Mouse (Mus musculus) lung, embryonic 14.5 days (tissue): ENCODE data around the gene Gpld1. TPM values are rescaled to one million over a fixed set of nuclear protein-coding genes. Genes with fewer than 3 reads are reported as not detected.

Experiments
- ATAC-seq: fragments of 200-750 bp; cut with Nextera tagmentation; 2 replicates; pipeline ENCODE4 v1.8.0; 2017; ENCODE audit warnings: mild to moderate bottlenecking, moderate TSS enrichment, moderate library complexity; ENCODE audit not compliant: insufficient read depth
- DNase-seq: peaks from one replicate; pipeline ENCODE4 v3.0.0-alpha.2; 2015
- H3K27ac ChIP-seq: fragments of 300-500 bp; sonication (generic); 2 replicates; pipeline ENCODE4 v1.5.1; 2014; ENCODE audit warnings: low read depth, mild to moderate bottlenecking, moderate library complexity
- H3K27me3 ChIP-seq: fragments of 300-500 bp; sonication (generic); 2 replicates; pipeline ENCODE4 v1.6.1; 2014; ENCODE audit warnings: low read length, control low read depth; ENCODE audit not compliant: insufficient read depth
- H3K36me3 ChIP-seq: fragments of 300-500 bp; sonication (generic); 2 replicates; pipeline ENCODE4 v1.6.1; 2014; ENCODE audit warnings: control low read depth; ENCODE audit not compliant: insufficient read depth
- H3K4me1 ChIP-seq: fragments of 300-500 bp; sonication (generic); 2 replicates; pipeline ENCODE4 v1.6.1; 2014; ENCODE audit warnings: antibody characterized with exemption, control low read depth; ENCODE audit not compliant: insufficient read depth
- H3K4me2 ChIP-seq: fragments of 300-500 bp; sonication (generic); 2 replicates; pipeline ENCODE4 v1.6.1; 2014; ENCODE audit warnings: mild to moderate bottlenecking
- H3K4me3 ChIP-seq: fragments of 300-500 bp; sonication (generic); 2 replicates; pipeline ENCODE4 v1.5.1; 2014; ENCODE audit warnings: low read depth, low read length
- H3K9ac ChIP-seq: fragments of 300-500 bp; sonication (generic); 2 replicates; pipeline ENCODE4 v1.6.1; 2014
- H3K9me3 ChIP-seq: fragments of 300-500 bp; sonication (generic); 2 replicates; pipeline ENCODE4 v1.6.1; 2016; ENCODE audit warnings: low read depth, low read length, control low read depth
- CTCF ChIP-seq: IDR thresholded peaks from 2 replicates; pipeline ENCODE4 v1.5.1; 2016; ENCODE audit warnings: antibody characterized with exemption, low read depth
- WGBS: fragments of 180-500 bp; shearing (Covaris S2); extraction: QIAGEN DNeasy Blood & Tissue Kit; methylation state at CpG from one replicate; pipeline ENCODE4 v1.1.7; 2014; 5-methylcytosine and 5-hydroxymethylcytosine counted together
- polyA plus RNA-seq: library from polyadenylated mRNA; unstranded; fragments of >200 nt; fragmentation: Nextera tagmentation; extraction: Ambion mirVana; gene quantifications from 2 replicates; pipeline ENCODE4 v1.2.1, GENCODE M21; 2014

Gene Gpld1
- polyA plus RNA-seq, 1 experiment from 2014 or later, result 1.6 TPM

DNA sequence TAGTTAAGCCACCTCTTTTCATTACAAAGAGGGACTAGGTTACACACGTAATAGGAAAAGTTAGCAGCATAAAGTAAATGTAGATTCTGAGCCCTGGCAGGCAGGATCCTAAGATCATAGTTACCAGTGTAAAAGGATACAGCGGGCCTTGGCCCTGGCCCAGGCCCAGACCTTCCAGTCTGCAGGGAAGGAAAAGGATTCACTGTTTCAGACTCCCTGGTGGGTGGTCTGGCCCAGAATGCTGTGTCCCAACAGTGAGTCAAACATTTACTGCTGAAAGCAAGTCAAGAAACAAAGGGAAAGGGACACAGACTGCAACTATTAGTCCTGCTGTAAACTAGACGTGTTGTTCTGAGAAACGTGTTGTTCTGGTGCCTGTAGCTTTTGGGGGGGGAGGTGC lies 2.6 kb downstream of the Gpld1 start:
- no peak overlapping the region for H3K4me2 ChIP-seq
- ATAC-seq, result peak; percentile 94
- peak; percentile 88 for DNase-seq
- no peaks in the 10 kb centered on the region for H3K36me3 ChIP-seq
- H3K9me3 ChIP-seq, result no peaks in the 10 kb centered on the region
- no peak for TF ChIP-seq CTCF
- no peak overlapping the region for H3K9ac ChIP-seq
- peak overlapping the region; percentile 61 for H3K27ac ChIP-seq
- no peaks in the 10 kb centered on the region for H3K27me3 ChIP-seq
- H3K4me3 ChIP-seq, result no peak overlapping the region
- H3K4me1 ChIP-seq, result no peaks in the 10 kb centered on the region; the same call in 1 of the 2 replicates
- WGBS, result 11% methylated on average over 4 of the region's 4 CpGs

- no peak for TF ChIP-seq CTCF
- H3K27ac ChIP-seq, result no peak overlapping the region
- H3K4me1 ChIP-seq, result no peaks in the 10 kb centered on the region; the same call in 1 of the 2 replicates
- H3K9me3 ChIP-seq, result no peaks in the 10 kb centered on the region
- no peak overlapping the region for H3K4me2 ChIP-seq
- no peak overlapping the region for H3K4me3 ChIP-seq
- H3K36me3 ChIP-seq, result no peaks in the 10 kb centered on the region
- DNase-seq, result no peak
- no peaks in the 10 kb centered on the region for H3K27me3 ChIP-seq
- no peak for ATAC-seq
- 58% methylated on average over 5 of the region's 5 CpGs for WGBS
- H3K9ac ChIP-seq, result no peak overlapping the region
Observed at GRCm38 (mm10) chr13:24947158-24947557, 4.2 kb downstream of the Gpld1 start.

- Histone ChIP-seq H3K27me3 (no peaks in the 10 kb centered on the region), H3K36me3 (no peaks in the 10 kb centered on the region), H3K9me3 (no peaks in the 10 kb centered on the region), H3K9ac (no peak overlapping the region), H3K4me3 (no peak overlapping the region), H3K4me2 (no peak overlapping the region), H3K4me1 (no peaks in the 10 kb centered on the region; the same call in 1 of the 2 replicates), H3K27ac (no peak overlapping the region)
- TF ChIP-seq CTCF, result no peak
- DNase-seq (no peak), ATAC-seq (no peak)
- WGBS, result 87% methylated on average over 6 of the region's 6 CpGs
Observed at GRCm38 (mm10) chr13:24948870-24949269, 5.9 kb downstream of the Gpld1 start.

DNA sequence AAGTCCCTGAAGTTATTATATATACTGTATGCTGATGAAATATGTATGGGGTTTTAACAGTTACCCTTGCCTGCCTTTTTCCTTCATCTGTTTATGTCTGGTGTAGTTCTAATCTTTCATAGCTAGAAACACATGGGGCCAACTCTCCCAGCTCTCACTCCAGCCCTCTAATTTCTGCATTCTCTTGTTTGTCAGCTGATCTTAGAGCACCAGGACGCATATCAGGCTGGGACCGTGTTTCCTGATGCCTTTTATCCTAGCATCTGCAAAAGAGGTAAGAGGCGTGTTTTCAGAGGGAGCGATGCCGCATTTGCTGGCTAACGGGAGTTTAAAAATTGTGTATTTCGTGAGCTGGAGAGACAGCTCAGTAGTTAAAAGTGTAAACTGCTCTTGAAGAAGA lies 9.7 kb downstream of the Gpld1 start:
- no peak overlapping the region for H3K4me3 ChIP-seq
- H3K9ac ChIP-seq, result no peak overlapping the region
- ATAC-seq (no peak), DNase-seq (no peak)
- H3K36me3 ChIP-seq, result no peaks in the 10 kb centered on the region
- no peaks in the 10 kb centered on the region for H3K9me3 ChIP-seq
- WGBS, result 49% methylated on average over 7 of the region's 7 CpGs
- no peak overlapping the region for H3K27ac ChIP-seq
- H3K27me3 ChIP-seq, result no peaks in the 10 kb centered on the region
- TF ChIP-seq CTCF, result no peak
- no peak overlapping the region for H3K4me2 ChIP-seq
- H3K4me1 ChIP-seq, result no peaks in the 10 kb centered on the region; the same call in 1 of the 2 replicates

DNA sequence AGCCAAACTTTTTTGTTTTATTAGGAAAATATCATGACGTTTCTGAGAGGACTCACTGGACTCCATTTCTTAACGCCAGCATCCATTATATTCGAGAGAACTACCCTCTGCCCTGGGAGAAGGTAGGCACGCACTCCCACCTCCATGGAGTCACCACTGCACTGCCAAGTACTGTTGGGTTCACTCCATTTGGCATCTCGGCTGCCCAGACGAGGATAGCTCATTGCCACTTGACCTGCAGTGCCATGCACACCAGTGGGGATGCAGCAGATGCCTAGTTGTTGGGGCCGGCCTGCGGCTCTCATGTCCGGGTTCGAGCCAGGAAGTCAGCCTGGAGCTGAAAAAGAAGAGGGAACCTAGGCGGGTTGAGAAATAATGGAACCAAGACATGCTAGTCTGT lies 12.1 kb downstream of the Gpld1 start:
- ATAC-seq, result no peak; the same call in 1 of the 2 replicates
- H3K4me3 ChIP-seq, result no peak overlapping the region
- no peaks in the 10 kb centered on the region for H3K36me3 ChIP-seq
- H3K27ac ChIP-seq, result peak overlapping the region; percentile 16; the same call in 1 of the 2 replicates
- WGBS, result 30% methylated on average over 11 of the region's 11 CpGs
- no peaks in the 10 kb centered on the region for H3K9me3 ChIP-seq
- H3K27me3 ChIP-seq, result no peaks in the 10 kb centered on the region
- no peaks in the 10 kb centered on the region for H3K4me1 ChIP-seq
- H3K4me2 ChIP-seq, result no peak overlapping the region
- no peak for DNase-seq
- no peak overlapping the region for H3K9ac ChIP-seq
- TF ChIP-seq CTCF, result no peak

GRCm38 (mm10) chr13:24955500-24955899 lies 12.5 kb downstream of the Gpld1 start:
- ATAC-seq (peak; percentile 82; the same call in 1 of the 2 replicates), DNase-seq (peak; percentile 80)
- 12% methylated on average over 10 of the region's 10 CpGs for WGBS

GRCm38 (mm10) chr13:24958671-24959070 lies 15.7 kb downstream of the Gpld1 start:
- WGBS, result 84% methylated on average over 11 of the region's 11 CpGs

More at GRCm38 (mm10) chr13:24955500-24955899, 12.5 kb downstream of the Gpld1 start:
- no peaks in the 10 kb centered on the region for H3K27me3 ChIP-seq
- H3K4me1 ChIP-seq, result no peaks in the 10 kb centered on the region
- no peaks in the 10 kb centered on the region for H3K36me3 ChIP-seq
- no peak overlapping the region for H3K9ac ChIP-seq
- no peaks in the 10 kb centered on the region for H3K9me3 ChIP-seq
- TF ChIP-seq CTCF, result no peak
- H3K4me3 ChIP-seq, result no peak overlapping the region
- H3K27ac ChIP-seq, result peak overlapping the region; percentile 62; the same call in 1 of the 2 replicates
- H3K4me2 ChIP-seq, result no peak overlapping the region

More at GRCm38 (mm10) chr13:24958671-24959070, 15.7 kb downstream of the Gpld1 start:
- DNase-seq, result no peak
- Histone ChIP-seq H3K9ac (no peak overlapping the region), H3K4me3 (no peak overlapping the region), H3K27me3 (no peaks in the 10 kb centered on the region), H3K27ac (no peak overlapping the region), H3K9me3 (no peaks in the 10 kb centered on the region), H3K4me1 (no peaks in the 10 kb centered on the region), H3K4me2 (no peak overlapping the region), H3K36me3 (no peaks in the 10 kb centered on the region)
- no peak for TF ChIP-seq CTCF
- ATAC-seq, result no peak
